In genomic region chr12:4842456-4842855, GRCm38 (mm10) we compare ENCODE assay signal across 9 mouse cellular contexts. TPM values are rescaled to one million over a fixed set of nuclear protein-coding genes. Genes with fewer than 3 reads are reported as not detected.
DNase-seq lines count a peak whose midpoint lies in the region; ATAC-seq and TF ChIP-seq lines count a peak whose summit lies in the region.
"Had no signal": no experiment of that assay in that cellular context is flagged by ENCODE, and none has a peak within 500 bp of the region (broad histone marks: within the 10 kb centered on the region; RNA-seq: fewer than 3 reads in every experiment).

No protein-coding gene starts in this region.

- no peaks in the 10 kb centered on the region for H3K9me3 ChIP-seq in liver, embryonic 12.5 days (replicated peaks)
- no peaks in the 10 kb centered on the region for H3K9me3 ChIP-seq in G1E (replicated peaks)
- no peaks in the 10 kb centered on the region for H3K9me3 ChIP-seq in limb, embryonic 13.5 days
- H3K9me3 ChIP-seq in intestine, postnatal 0 days (ENCODE audit: control insufficient read depth), result no peaks in the 10 kb centered on the region
- H3K9me3 ChIP-seq: forebrain, embryonic 10.5 days had no signal

- DNase-seq in cerebellum, adult 9-11 months, result peak; percentile 51
- DNase-seq in cerebellum, postnatal 14 days, result no peak
- no peak for DNase-seq in liver
- no peak for DNase-seq in G1E (ENCODE audit: low spot score)
- DNase-seq in urinary bladder, postnatal 14 days (ENCODE audit: low spot score), result no peak

- TF ChIP-seq CTCF in G1E (IDR thresholded peaks at IDR 0.05; ENCODE audit: low read depth, low read length), result no peak
- TF ChIP-seq CTCF in intestine, postnatal 0 days (IDR thresholded peaks at IDR 0.05; ENCODE audit: low read depth), result no peak

- no peak overlapping the region for H3K9ac ChIP-seq in liver, embryonic 12.5 days
- H3K9ac ChIP-seq in limb, embryonic 13.5 days, result no peak overlapping the region
- H3K9ac ChIP-seq in intestine, postnatal 0 days (ENCODE audit: low read depth, low read length), result no peak overlapping the region

- H3K27me3 ChIP-seq in liver, embryonic 12.5 days (replicated peaks), result peaks cover 7% of the 10 kb centered on the region
- no peaks in the 10 kb centered on the region for H3K27me3 ChIP-seq in G1E (ENCODE audit: insufficient read depth, low read length)
- H3K27me3 ChIP-seq in limb, embryonic 13.5 days, result no peaks in the 10 kb centered on the region; the same call in 1 of the 2 replicates
- no peaks in the 10 kb centered on the region for H3K27me3 ChIP-seq in intestine, postnatal 0 days (replicated peaks; ENCODE audit: control insufficient read depth, insufficient read depth, low read length)

- no peak for ATAC-seq in liver, embryonic 12.5 days
- ATAC-seq in G1E (ENCODE audit: extremely low read depth, insufficient number of reproducible peaks, low FRiP score, poor library complexity, severe bottlenecking), result no peak
- no peak for ATAC-seq in limb, embryonic 13.5 days (ENCODE audit: low FRiP score, low read depth)
- no peak for ATAC-seq in intestine, postnatal 0 days

- no peaks in the 10 kb centered on the region; the same call in 1 of the 2 replicates for H3K36me3 ChIP-seq in liver, embryonic 12.5 days
- H3K36me3 ChIP-seq in G1E (replicated peaks), result peaks cover 26% of the 10 kb centered on the region
- 0 out of 2 replicates have a peak, but pooled peaks cover 2% of the 10 kb centered on the region for H3K36me3 ChIP-seq in limb, embryonic 13.5 days
- H3K36me3 ChIP-seq in intestine, postnatal 0 days (ENCODE audit: control insufficient read depth, insufficient read depth), result no peaks in the 10 kb centered on the region

- peak overlapping the region; percentile 73; the same call in 1 of the 2 replicates for H3K4me3 ChIP-seq in liver, embryonic 12.5 days
- 0 out of 2 replicates have a peak overlapping the region, but pooled peaks have one; percentile 82 for H3K4me3 ChIP-seq in G1E (ENCODE audit: low read depth, low read length)
- no peak overlapping the region for H3K4me3 ChIP-seq in limb, embryonic 13.5 days
- no peak overlapping the region for H3K4me3 ChIP-seq in intestine, postnatal 0 days (ENCODE audit: low read depth, low read length)

- H3K27ac ChIP-seq in liver, embryonic 12.5 days, result no peak overlapping the region; the same call in 1 of the 2 replicates
- no peak overlapping the region for H3K27ac ChIP-seq in limb, embryonic 13.5 days
- H3K27ac ChIP-seq in intestine, postnatal 0 days (ENCODE audit: low read depth, low read length), result no peak overlapping the region

- H3K4me2 ChIP-seq in liver, embryonic 12.5 days, result peak overlapping the region; percentile 99
- 0 out of 2 replicates have a peak overlapping the region, but pooled peaks have one; percentile 90 for H3K4me2 ChIP-seq in limb, embryonic 13.5 days (replicated peaks)
- H3K4me2 ChIP-seq in intestine, postnatal 0 days (replicated peaks; ENCODE audit: low read depth), result no peak overlapping the region

- H3K4me1 ChIP-seq in liver, embryonic 12.5 days, result peaks cover 47% of the 10 kb centered on the region
- H3K4me1 ChIP-seq in G1E (ENCODE audit: insufficient read depth, low read depth, low read length), result peaks cover 46% of the 10 kb centered on the region
- H3K4me1 ChIP-seq in limb, embryonic 13.5 days, result peaks cover 27% of the 10 kb centered on the region
- H3K4me1 ChIP-seq in intestine, postnatal 0 days (replicated peaks; ENCODE audit: control insufficient read depth, insufficient read depth, low read length), result no peaks in the 10 kb centered on the region

- WGBS in liver, embryonic 12.5 days (ENCODE audit: insufficient replicate concordance), result 81% methylated on average over 8 of the region's 8 CpGs
- WGBS in limb, embryonic 13.5 days, result 88% methylated on average over 8 of the region's 8 CpGs
- whole genome bisulfite sequencing in intestine, postnatal 0 days, result 89% methylated on average over 8 of the region's 8 CpGs

RNA-seq across cellular contexts. Expression of gene Wdcp, which starts 0.6 kb away (rescaled TPM):
- polyA plus RNA-seq in liver, embryonic 12.5 days (2016; fragmentation: Nextera tagmentation; extraction: Ambion mirVana), result 19.9 and 21.0 TPM in 2 replicates
- 12.2 and 12.6 TPM in 2 replicates for total RNA-seq in G1E (2014; fragmentation: Nextera tagmentation)
- total RNA-seq in G1E (2017), result 12.3 and 14.3 TPM in 2 replicates
- polyA plus RNA-seq in G1E (2012), result 1.6 and 2.1 TPM in 2 replicates
- 21.5 and 26.5 TPM in 2 replicates for polyA plus RNA-seq in limb, embryonic 13.5 days (2015; fragmentation: Nextera tagmentation; extraction: Ambion mirVana)
- 7.3 and 8.7 TPM in 2 replicates for polyA plus RNA-seq in intestine, postnatal 0 days (2015; fragmentation: Nextera tagmentation; extraction: Ambion mirVana)

RNA-seq across cellular contexts. Expression of gene Fkbp1b, which starts 1.1 kb away (rescaled TPM):
- 5.0 and 5.2 TPM in 2 replicates for polyA plus RNA-seq in liver, embryonic 12.5 days (2016; fragmentation: Nextera tagmentation; extraction: Ambion mirVana)
- total RNA-seq in G1E (2014; fragmentation: Nextera tagmentation), result 7.8 and 10.2 TPM in 2 replicates
- total RNA-seq in G1E (2017), result 8.0 and 9.9 TPM in 2 replicates
- 9.6 and 14.0 TPM in 2 replicates for polyA plus RNA-seq in G1E (2012)
- polyA plus RNA-seq in limb, embryonic 13.5 days (2015; fragmentation: Nextera tagmentation; extraction: Ambion mirVana), result 14.0 and 14.8 TPM in 2 replicates
- 16.2 and 20.6 TPM in 2 replicates for polyA plus RNA-seq in intestine, postnatal 0 days (2015; fragmentation: Nextera tagmentation; extraction: Ambion mirVana)

RNA-seq across cellular contexts. Expression of gene Sf3b6, which starts 25.1 kb away (rescaled TPM):
- polyA plus RNA-seq in liver, embryonic 12.5 days (2016; fragmentation: Nextera tagmentation; extraction: Ambion mirVana), result 193 and 203 TPM in 2 replicates
- total RNA-seq in G1E (2014; fragmentation: Nextera tagmentation) (44.4 and 65.1 TPM in 2 replicates), G1E (2017) (185 and 193 TPM in 2 replicates)
- polyA plus RNA-seq in G1E (2012), result 6.1 and 8.2 TPM in 2 replicates
- polyA plus RNA-seq in limb, embryonic 13.5 days (2015; fragmentation: Nextera tagmentation; extraction: Ambion mirVana), result 220 and 232 TPM in 2 replicates
- 367 and 375 TPM in 2 replicates for polyA plus RNA-seq in intestine, postnatal 0 days (2015; fragmentation: Nextera tagmentation; extraction: Ambion mirVana)

RNA-seq across cellular contexts. Expression of gene Mfsd2b, which starts 31.7 kb away (rescaled TPM):
- polyA plus RNA-seq in liver, embryonic 12.5 days (2016; fragmentation: Nextera tagmentation; extraction: Ambion mirVana), result 94.8 TPM in 2 replicates
- 174 and 182 TPM in 2 replicates for total RNA-seq in G1E (2014; fragmentation: Nextera tagmentation)
- total RNA-seq in G1E (2017), result 72.0 and 77.5 TPM in 2 replicates
- polyA plus RNA-seq in G1E (2012), result 120 and 159 TPM in 2 replicates
- 1.6 and 2.3 TPM in 2 replicates for polyA plus RNA-seq in limb, embryonic 13.5 days (2015; fragmentation: Nextera tagmentation; extraction: Ambion mirVana)
- polyA plus RNA-seq in intestine, postnatal 0 days (2015; fragmentation: Nextera tagmentation; extraction: Ambion mirVana), result 0.55 and 0.61 TPM in 2 replicates

Comparison
In these comparisons a context has a peak if more than half of its experiments do, and no peak if none do; other contexts are left out.
1. H3K4me3 ChIP-seq: peak in liver, embryonic 12.5 days (single experiment) and G1E (single experiment); none in limb, embryonic 13.5 days (single experiment) and intestine, postnatal 0 days (single experiment).
2. RNA of gene Sf3b6, which starts 25.1 kb away (polyA plus RNA-seq): 367 to 375 TPM in intestine, postnatal 0 days, 220 to 232 TPM in limb, embryonic 13.5 days and 193 to 203 TPM in liver, embryonic 12.5 days; 6.1 to 8.2 TPM in G1E; every median in the first group is over 10 times any median in the second.